Mouse (Mus musculus) liver, adult 2 months (tissue): ENCODE measurements around the gene Macc1. TPM values are rescaled to one million over a fixed set of nuclear protein-coding genes. Genes with fewer than 3 reads are reported as not detected.

Experiments
- DNase-seq: peaks from one replicate; pipeline ENCODE4 v3.0.0-alpha.2; 2011; ENCODE audit warnings: low read depth, low spot score; ENCODE audit errors: extremely low read depth
- H3K27ac ChIP-seq: fragments of 200-500 bp; replicated peaks from 2 replicates; pipeline ENCODE4 v1.5.1; 2012; ENCODE audit warnings: low read depth, mild to moderate bottlenecking, control low read depth, inconsistent platforms, low read length; ENCODE audit not compliant: insufficient read depth
- H3K27me3 ChIP-seq: fragments of 200-500 bp; 2 replicates; pipeline ENCODE4 v1.6.1; 2012; ENCODE audit warnings: mild to moderate bottlenecking, moderate library complexity, low read length, inconsistent platforms; ENCODE audit not compliant: control insufficient read depth, insufficient read depth
- H3K36me3 ChIP-seq: fragments of 200-500 bp; 2 replicates; pipeline ENCODE4 v1.6.1; 2012; ENCODE audit warnings: low read length, inconsistent platforms; ENCODE audit not compliant: control insufficient read depth, insufficient read depth
- H3K4me1 ChIP-seq: fragments of 200-500 bp; 2 replicates; pipeline ENCODE4 v1.6.1; 2011; ENCODE audit warnings: low read length; ENCODE audit not compliant: control insufficient read depth, insufficient read depth
- H3K4me3 ChIP-seq: fragments of 200-500 bp; 2 replicates; pipeline ENCODE4 v1.5.1; 2011; ENCODE audit warnings: low read depth, mild to moderate bottlenecking, control low read depth, low read length, moderate library complexity; ENCODE audit not compliant: insufficient read depth
- H3K79me2 ChIP-seq: fragments of 200-500 bp; 2 replicates; pipeline ENCODE4 v1.6.1; 2012; ENCODE audit warnings: inconsistent platforms, mild to moderate bottlenecking, low read length, moderate library complexity; ENCODE audit not compliant: control insufficient read depth, insufficient read depth
- H3K9ac ChIP-seq: fragments of 200-500 bp; 2 replicates; pipeline ENCODE4 v1.6.1; 2012; ENCODE audit warnings: low read depth, mild to moderate bottlenecking, control low read depth, inconsistent platforms, low read length
- CTCF ChIP-seq: fragments of 200-500 bp; IDR thresholded peaks from 2 replicates; pipeline ENCODE4 v1.5.1; 2011; ENCODE audit warnings: low read depth, low read length, control low read depth
- POLR2A ChIP-seq: fragments of 200-500 bp; IDR thresholded peaks from 2 replicates; pipeline ENCODE4 v1.6.1; 2011; ENCODE audit warnings: low read length, control low read depth; ENCODE audit not compliant: insufficient read depth; ENCODE audit errors: extremely low read depth
- WGBS: fragments of 180-500 bp; shearing (Covaris S2); methylation state at CpG from one replicate; pipeline ENCODE4 v1.1.7; 2018; 5-methylcytosine and 5-hydroxymethylcytosine counted together
- polyA plus RNA-seq: library from polyadenylated mRNA; depleted of rRNA; stranded (reverse); fragments of >200 nt; gene quantifications from 2 replicates; pipeline ENCODE4 v1.2.3, GENCODE M21; 2012
- total RNA-seq: library from RNA; depleted of rRNA; stranded (reverse); fragments of >200 nt; gene quantifications from 2 replicates; pipeline ENCODE4 v1.2.3, GENCODE M21; 2014

Macc1 gene
- total and polyA plus RNA-seq, 2 experiments, result 0.18 TPM; not detected in 1

DNA sequence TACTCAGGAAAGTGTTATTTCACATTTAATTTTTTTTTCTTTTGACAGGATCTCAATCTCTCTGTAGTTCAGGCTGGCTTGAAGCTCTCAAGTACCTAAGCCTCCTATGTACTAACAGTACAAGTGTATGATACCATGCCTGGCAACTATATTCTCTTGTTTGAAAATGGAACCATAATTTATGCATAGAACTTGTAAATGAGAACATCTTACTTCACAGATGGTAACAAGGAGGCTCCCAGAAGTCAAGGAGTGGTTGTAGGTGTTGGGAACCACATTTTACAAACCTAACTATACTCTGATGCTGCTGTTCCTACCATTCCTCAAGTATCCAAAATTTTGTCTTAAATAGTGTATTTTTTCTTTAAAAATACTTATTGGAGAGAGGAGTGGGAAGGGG is 96.5 kb downstream of the Macc1 start:
- no peak overlapping the region for H3K27ac ChIP-seq
- TF ChIP-seq CTCF, result no peak
- TF ChIP-seq POLR2A, result no peak
- H3K4me1 ChIP-seq, result no peaks in the 10 kb centered on the region
- no peaks in the 10 kb centered on the region for H3K79me2 ChIP-seq
- H3K4me3 ChIP-seq, result no peak overlapping the region
- no peaks in the 10 kb centered on the region for H3K36me3 ChIP-seq
- DNase-seq, result no peak
- no peak overlapping the region for H3K9ac ChIP-seq
- no peaks in the 10 kb centered on the region for H3K27me3 ChIP-seq

DNA sequence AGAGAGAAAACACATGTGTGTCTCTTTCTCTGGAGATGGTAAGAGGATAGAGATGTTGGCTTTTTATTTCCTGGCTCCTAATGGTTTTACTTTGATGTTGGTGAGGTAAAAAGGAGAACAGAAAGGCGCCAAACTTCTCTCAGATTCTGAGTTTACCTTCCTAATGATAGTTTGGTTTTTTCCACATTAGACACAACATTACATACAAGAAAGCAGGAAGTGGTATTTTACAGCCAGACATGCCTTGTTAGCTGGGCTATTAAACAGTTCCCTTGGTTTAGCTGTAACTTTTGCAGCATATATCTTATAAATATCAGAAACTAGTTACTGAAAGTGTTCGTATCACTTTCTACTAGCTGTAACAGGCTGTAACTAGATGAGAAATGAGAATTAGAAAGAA is 96.9 kb downstream of the Macc1 start:
- no peaks in the 10 kb centered on the region for H3K27me3 ChIP-seq
- H3K36me3 ChIP-seq, result no peaks in the 10 kb centered on the region
- no peak overlapping the region for H3K9ac ChIP-seq
- WGBS, result 67% methylated on average over 2 of the region's 2 CpGs
- no peaks in the 10 kb centered on the region for H3K79me2 ChIP-seq
- no peak overlapping the region for H3K27ac ChIP-seq
- H3K4me1 ChIP-seq, result no peaks in the 10 kb centered on the region
- no peak for DNase-seq
- TF ChIP-seq POLR2A (no peak), CTCF (no peak)
- no peak overlapping the region for H3K4me3 ChIP-seq

DNA sequence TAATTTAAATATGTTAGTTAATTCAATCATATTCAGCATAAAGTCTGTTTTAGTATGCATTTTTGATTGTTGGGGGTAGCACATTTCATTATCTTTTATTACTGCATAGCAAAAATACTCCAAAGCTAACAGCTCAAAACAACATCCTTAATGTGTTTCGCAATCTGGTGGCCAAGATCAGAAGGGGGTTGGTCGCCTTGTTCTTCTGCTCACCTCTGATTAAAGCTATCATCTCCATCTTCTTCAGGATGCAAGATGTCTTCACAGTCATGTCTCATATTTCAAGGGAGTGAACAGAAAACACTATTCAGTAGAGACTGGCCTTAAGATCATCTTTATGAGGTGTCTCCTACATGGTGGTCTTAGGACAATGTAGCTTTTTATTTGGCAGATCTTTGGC is 97.9 kb downstream of the Macc1 start:
- Histone ChIP-seq H3K27me3 (no peaks in the 10 kb centered on the region), H3K36me3 (no peaks in the 10 kb centered on the region), H3K4me3 (no peak overlapping the region), H3K27ac (no peak overlapping the region), H3K4me1 (no peaks in the 10 kb centered on the region), H3K9ac (no peak overlapping the region), H3K79me2 (no peaks in the 10 kb centered on the region)
- DNase-seq, result no peak
- WGBS, result 70% methylated on average over 2 of the region's 2 CpGs
- no peak for TF ChIP-seq CTCF
- no peak for TF ChIP-seq POLR2A

DNA sequence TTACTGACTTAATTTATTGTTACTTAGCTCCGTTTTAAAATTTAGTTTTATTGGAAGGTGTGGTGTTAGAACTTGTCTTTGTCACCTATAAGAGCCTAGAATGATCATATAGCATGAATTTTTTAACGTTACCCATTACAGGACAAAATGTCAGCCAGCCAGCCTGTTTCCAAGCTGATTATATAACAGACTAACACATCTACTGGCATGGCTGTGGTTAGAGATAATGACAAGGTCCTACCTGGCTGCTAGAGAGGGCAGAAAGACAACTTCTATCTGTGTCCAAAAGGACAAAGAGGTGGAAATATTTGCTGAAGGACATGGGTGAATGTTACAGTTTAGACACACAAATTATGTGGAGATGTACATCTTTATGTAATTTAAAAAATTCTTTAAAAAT is 101.8 kb downstream of the Macc1 start:
- Histone ChIP-seq H3K9ac (no peak overlapping the region), H3K27ac (no peak overlapping the region), H3K36me3 (no peaks in the 10 kb centered on the region), H3K4me3 (no peak overlapping the region), H3K4me1 (no peaks in the 10 kb centered on the region), H3K79me2 (no peaks in the 10 kb centered on the region), H3K27me3 (no peaks in the 10 kb centered on the region)
- WGBS, result 73% methylated on average over 2 of the region's 2 CpGs
- no peak for DNase-seq
- TF ChIP-seq CTCF (no peak), POLR2A (no peak)

DNA sequence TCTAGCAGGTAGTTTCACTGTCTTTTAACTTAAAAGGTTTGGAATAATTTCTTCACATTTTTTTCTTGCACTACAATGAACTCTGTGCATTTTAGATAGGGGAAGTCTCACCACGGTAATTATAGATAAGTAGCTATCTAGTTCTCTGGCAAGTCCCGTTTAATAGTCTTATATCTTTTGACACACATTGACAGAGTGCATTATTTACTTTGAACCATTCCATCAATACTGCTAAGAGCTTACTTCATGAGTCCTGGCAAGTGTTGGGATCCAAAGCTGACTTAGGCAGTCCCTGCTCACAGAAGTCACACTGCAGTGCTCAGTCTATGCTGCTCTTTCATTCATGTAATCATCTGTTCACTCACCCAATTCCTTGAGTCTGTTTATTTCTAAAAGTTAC is 111.7 kb downstream of the Macc1 start:
- no peaks in the 10 kb centered on the region for H3K4me1 ChIP-seq
- H3K27me3 ChIP-seq, result no peaks in the 10 kb centered on the region
- TF ChIP-seq POLR2A, result no peak
- TF ChIP-seq CTCF, result no peak
- WGBS, result 37% methylated on average over 2 of the region's 2 CpGs
- no peak overlapping the region for H3K4me3 ChIP-seq
- no peak for DNase-seq
- H3K36me3 ChIP-seq, result no peaks in the 10 kb centered on the region
- H3K79me2 ChIP-seq, result no peaks in the 10 kb centered on the region
- no peak overlapping the region for H3K9ac ChIP-seq
- H3K27ac ChIP-seq, result no peak overlapping the region

DNA sequence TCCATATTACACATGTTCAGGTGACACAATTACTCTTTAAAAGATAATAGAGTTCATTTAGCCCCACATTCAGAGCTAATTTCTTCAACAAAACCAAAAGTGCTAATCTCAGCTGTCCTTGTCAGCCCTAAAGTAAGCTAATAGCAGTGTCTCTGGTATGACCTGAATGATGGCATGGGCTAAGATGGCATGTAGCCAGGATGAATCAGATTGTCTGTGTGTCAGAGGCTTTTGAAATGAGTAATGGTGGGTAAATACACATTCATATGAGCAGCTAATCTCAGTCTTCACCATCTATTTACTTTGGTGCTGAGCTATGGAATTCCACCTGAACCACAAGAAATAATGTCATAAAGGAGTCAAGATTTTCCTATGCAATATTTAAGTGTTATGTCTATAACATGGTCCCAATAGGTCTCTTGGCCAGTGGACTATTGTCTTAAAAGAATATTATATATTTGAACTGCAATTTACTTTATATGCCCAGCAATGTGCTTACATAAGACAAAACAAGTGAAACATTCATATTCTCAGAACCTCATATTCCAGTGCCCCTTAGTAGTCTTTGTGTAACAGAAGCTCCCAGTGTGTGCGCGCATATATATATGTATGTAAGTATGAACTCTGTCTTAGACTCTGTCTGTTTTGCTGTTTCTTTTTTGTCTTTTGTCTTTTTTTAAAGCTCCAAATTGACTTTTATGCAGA is 112.3 kb downstream of the Macc1 start:
- Histone ChIP-seq H3K27me3 (no peaks in the 10 kb centered on the region), H3K36me3 (no peaks in the 10 kb centered on the region), H3K4me1 (no peaks in the 10 kb centered on the region), H3K27ac (no peak overlapping the region), H3K79me2 (no peaks in the 10 kb centered on the region), H3K9ac (no peak overlapping the region), H3K4me3 (no peak overlapping the region)
- TF ChIP-seq POLR2A (no peak), CTCF (no peak)
- DNase-seq, result no peak
- WGBS, result 100% methylated on average over 2 of the region's 2 CpGs
